Mouse (Mus musculus): ENCODE data around the gene Znrf3. TPM values are rescaled to one million over a fixed set of nuclear protein-coding genes. Genes with fewer than 3 reads are reported as not detected.
"Not testable (repeated sequence)": the region's sequence is repeated elsewhere in the genome, so short reads cannot be mapped to it uniquely, and the experiment has no call there.

Gene Znrf3
- polyA plus RNA-seq (2012; ENCODE audit: insufficient read depth, insufficient read length, missing spikeins), result 2.2 and 2.4 TPM in 2 replicates

DNA sequence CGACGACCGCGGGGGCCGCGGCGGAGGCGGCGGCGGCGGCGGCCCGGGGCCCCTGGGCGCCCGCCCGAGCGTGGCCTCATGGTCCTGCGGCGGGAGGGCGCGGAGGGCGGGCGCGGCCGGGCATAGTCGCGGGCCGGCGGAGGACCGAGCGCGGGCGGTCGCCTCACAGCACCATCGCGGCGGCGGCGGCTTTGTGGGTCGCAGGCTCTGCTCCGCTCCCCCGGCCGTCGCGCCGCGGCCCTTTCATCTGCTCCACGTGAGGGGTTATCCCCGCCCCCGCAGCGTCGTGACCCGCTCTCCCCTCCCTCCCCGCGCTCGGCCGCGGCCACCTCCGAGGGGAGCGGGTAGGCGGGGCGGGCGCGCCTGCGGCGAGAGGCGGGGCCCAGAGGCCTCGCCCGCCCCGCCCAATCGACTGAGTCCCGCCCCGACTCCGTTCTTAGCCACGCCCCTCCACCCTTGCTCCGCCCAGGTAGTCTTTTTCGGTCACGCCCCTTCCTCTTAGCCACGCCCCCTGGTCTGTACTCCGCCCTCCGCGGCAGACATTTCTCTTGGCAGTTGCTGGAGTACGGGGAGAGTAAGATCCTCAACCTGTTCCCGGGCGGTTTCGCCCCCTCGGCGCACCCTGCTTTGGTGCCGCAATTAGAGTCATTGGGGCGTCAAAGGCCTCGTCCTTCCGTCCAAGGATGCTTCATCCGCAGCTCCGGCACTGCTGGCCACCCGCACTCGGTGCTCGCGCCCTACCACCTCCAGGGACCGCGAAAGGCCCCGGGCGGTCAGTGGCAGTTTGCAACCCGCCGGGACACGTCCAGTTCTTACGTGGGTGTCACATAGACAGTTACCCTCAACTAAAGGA, at the start of gene Znrf3:
Gene Znrf3, minus strand, starts transcription at position 249 of the 853 bp plus-strand sequence.
- TF ChIP-seq POLR2A (IDR thresholded peaks at IDR 0.05; ENCODE audit: borderline replicate concordance, low read depth, low read length), result no peak; the same call in 1 of the 2 replicates
- TF ChIP-seq CTCF (IDR thresholded peaks at IDR 0.05; ENCODE audit: low read depth, low read length), result no peak
- H3K27ac ChIP-seq (ENCODE audit: insufficient read depth, low read depth, low read length), result peak within 1 kb of the TSS; percentile 94
- H3K4me1 ChIP-seq (ENCODE audit: control insufficient read depth, insufficient read depth, low read length), result peaks cover 19% of the 10 kb centered on the region
- H3K4me3 ChIP-seq (ENCODE audit: insufficient read depth, low read length), result peak within 1 kb of the TSS; percentile 90

DNA sequence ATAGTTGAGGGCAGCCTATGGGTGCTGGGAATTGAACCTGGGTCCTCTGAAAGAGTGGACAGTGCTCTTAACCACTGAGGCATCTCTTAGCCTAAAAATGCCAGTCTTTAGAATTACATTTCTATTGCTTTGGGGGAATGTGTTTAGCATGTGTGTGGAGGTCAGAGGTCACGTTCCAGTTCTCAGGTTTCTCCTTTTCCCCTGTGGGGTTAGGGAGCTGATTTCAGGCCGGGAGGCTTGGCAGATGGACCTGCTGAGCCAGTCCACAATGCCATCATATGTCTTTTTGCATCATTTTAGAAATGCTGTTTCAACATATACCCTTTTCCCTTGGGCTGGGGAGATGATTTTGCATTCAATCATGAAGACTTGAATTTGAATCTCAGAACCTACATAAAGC, 49.2 kb upstream of the Znrf3 start:
- no peak overlapping the region for H3K4me3 ChIP-seq (ENCODE audit: insufficient read depth, low read length)
- no peak overlapping the region for H3K27ac ChIP-seq (ENCODE audit: insufficient read depth, low read depth, low read length)
- TF ChIP-seq CTCF (IDR thresholded peaks at IDR 0.05; ENCODE audit: low read depth, low read length) (no peak), POLR2A (IDR thresholded peaks at IDR 0.05; ENCODE audit: borderline replicate concordance, low read depth, low read length) (no peak)
- H3K4me1 ChIP-seq (ENCODE audit: control insufficient read depth, insufficient read depth, low read length), result peaks cover 5% of the 10 kb centered on the region; the same call in 1 of the 2 replicates

DNA sequence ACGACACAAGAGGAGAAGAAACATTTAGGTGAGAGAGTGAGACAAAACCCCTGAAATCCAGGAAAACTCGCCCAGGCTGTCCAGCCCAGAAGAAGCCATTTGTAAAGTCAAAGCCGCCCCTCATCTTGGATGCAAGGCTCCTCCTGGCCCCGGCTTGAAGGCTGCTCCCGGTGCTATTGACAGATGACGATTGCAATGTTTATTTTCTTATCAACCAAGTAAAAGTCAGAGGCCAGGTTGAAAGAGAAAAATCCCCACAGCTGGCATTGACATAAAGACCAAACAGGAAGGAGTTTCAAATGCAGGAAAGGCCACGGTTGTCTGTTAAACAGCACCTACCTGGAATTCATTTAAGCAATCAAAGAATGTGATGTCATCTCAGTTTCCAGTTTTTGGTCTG, 47.3 kb upstream of the Znrf3 start:
- TF ChIP-seq CTCF (IDR thresholded peaks at IDR 0.05; ENCODE audit: low read depth, low read length) (no peak), POLR2A (IDR thresholded peaks at IDR 0.05; ENCODE audit: borderline replicate concordance, low read depth, low read length) (no peak)
- Histone ChIP-seq H3K27ac (ENCODE audit: insufficient read depth, low read depth, low read length) (no peak overlapping the region), H3K4me3 (ENCODE audit: insufficient read depth, low read length) (no peak overlapping the region), H3K4me1 (ENCODE audit: control insufficient read depth, insufficient read depth, low read length) (peaks cover 4% of the 10 kb centered on the region)

DNA sequence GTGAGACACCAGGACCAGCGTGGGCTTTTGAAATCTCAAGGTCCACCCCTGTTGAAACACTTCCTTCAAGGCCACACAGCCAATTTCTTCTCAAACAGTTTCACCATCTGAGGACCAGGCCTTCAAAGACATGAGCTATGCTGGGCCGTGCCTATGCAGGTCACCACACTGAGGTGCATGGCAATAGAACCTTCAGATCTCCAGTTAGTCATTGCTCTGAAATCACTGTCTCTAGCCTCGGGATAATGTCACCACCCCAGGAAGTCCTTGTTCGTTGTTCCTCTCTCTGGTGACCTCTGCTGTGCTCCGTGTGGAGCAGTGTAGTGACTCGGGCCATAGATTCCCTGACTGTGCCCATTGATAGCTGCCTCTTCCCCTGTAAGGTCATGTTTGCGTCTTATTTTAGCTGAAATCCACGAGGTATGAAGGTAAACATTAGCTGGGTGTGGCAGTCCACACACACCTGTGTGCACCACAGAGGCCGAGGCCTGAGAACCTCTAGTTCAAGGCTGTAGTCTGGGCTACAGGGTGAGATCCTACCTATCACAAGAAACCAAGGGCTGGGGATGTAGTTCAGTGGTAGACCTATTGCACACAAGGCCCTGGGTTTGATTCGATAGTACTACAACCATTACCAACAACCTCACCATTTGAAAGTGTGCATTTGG, 46.5 kb upstream of the Znrf3 start:
- Histone ChIP-seq H3K4me1 (ENCODE audit: control insufficient read depth, insufficient read depth, low read length) (peaks cover 7% of the 10 kb centered on the region), H3K27ac (ENCODE audit: insufficient read depth, low read depth, low read length) (no peak overlapping the region), H3K4me3 (ENCODE audit: insufficient read depth, low read length) (no peak overlapping the region)
- TF ChIP-seq CTCF (IDR thresholded peaks at IDR 0.05; ENCODE audit: low read depth, low read length), result no peak
- TF ChIP-seq POLR2A (IDR thresholded peaks at IDR 0.05; ENCODE audit: borderline replicate concordance, low read depth, low read length), result no peak

DNA sequence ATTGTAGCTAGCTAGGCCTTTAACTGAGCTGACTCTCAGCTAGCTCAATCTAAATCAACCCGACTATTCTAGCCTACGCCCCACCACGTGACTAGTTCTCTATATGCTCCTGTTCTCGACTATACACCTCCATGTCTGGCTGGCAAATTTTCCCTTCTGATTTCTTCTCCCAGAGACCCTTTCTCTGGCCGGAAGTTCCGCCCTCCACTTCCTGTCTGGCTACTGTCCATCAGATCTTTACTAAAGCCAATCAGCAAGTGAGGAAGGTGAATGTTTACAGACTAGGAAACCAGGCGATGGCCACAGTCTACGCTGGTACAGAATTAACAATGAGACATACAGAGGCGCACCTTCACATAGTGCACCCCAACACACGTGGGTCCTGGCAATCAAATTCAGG, 44.8 kb upstream of the Znrf3 start:
- H3K4me3 ChIP-seq (ENCODE audit: insufficient read depth, low read length); H3K4me1 ChIP-seq (ENCODE audit: control insufficient read depth, insufficient read depth, low read length); H3K27ac ChIP-seq (ENCODE audit: insufficient read depth, low read depth, low read length): not testable (repeated sequence)

DNA sequence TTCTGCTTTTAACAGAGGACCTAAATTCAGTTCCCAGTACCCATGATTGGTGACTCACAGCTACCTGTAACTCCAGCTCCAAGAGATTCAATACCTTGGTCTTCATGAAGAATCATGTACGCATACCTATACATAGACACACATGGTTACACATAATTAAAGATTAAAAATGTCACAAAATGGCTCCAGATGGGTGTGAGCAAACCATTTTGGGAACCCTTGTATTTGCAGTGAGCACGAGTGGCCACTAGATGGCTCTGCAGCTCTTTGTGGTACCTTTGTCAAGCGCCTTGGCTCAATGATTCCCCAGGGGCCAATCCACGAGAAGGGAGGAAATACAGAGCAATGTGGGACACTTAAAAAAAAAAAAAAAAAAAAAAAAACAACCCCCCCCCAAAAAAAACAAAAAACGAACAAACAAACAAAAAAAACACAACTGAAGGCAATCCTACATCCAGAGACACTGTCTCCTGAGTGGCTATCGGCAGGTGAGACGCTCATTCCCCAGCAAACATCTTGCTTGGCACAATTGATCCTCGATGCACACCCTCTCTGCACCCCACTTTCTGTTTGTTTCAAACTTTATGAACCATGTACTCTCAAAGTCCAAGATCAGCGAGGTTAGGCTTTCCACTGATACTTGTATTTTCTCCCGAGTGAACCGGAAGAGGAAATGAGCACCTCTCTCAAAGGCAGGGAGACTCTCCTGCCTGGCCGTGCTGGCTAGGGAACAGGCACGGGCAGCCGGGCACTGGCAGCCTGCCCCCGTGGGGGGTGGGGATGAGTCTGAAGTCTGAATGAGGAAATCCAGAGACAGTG, 40.8 kb upstream of the Znrf3 start:
- Histone ChIP-seq H3K27ac (ENCODE audit: insufficient read depth, low read depth, low read length) (peak overlapping the region; percentile 23), H3K4me3 (ENCODE audit: insufficient read depth, low read length) (peak overlapping the region; percentile 64), H3K4me1 (ENCODE audit: control insufficient read depth, insufficient read depth, low read length) (peaks cover 5% of the 10 kb centered on the region)
- TF ChIP-seq POLR2A (IDR thresholded peaks at IDR 0.05; ENCODE audit: borderline replicate concordance, low read depth, low read length), result no peak
- TF ChIP-seq CTCF (IDR thresholded peaks at IDR 0.05; ENCODE audit: low read depth, low read length), result peak; percentile 80

DNA sequence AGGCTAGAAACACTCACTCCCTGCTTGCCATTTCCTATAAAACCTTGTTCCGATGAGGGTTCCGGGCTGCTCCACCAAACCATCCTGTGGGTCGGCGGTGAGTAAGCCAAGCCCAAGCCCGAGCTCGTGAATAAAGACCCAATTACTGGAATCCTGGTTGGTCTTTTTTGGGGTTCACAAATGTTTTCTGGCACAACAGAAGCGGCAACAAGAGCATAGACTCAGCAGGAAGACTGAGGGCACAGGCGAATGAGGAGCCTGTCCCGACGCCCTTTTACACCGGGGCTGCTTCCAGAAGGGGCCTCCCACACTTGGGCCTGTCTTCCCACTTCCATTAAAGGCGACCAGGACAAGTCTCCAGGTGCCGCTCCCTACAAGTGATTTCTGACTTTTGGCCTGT, 37.9 kb upstream of the Znrf3 start:
- H3K27ac ChIP-seq (ENCODE audit: insufficient read depth, low read depth, low read length), result no peak overlapping the region
- no peak overlapping the region for H3K4me3 ChIP-seq (ENCODE audit: insufficient read depth, low read length)
- peaks cover 5% of the 10 kb centered on the region for H3K4me1 ChIP-seq (ENCODE audit: control insufficient read depth, insufficient read depth, low read length)
- no peak for TF ChIP-seq POLR2A (IDR thresholded peaks at IDR 0.05; ENCODE audit: borderline replicate concordance, low read depth, low read length)
- no peak for TF ChIP-seq CTCF (IDR thresholded peaks at IDR 0.05; ENCODE audit: low read depth, low read length)

DNA sequence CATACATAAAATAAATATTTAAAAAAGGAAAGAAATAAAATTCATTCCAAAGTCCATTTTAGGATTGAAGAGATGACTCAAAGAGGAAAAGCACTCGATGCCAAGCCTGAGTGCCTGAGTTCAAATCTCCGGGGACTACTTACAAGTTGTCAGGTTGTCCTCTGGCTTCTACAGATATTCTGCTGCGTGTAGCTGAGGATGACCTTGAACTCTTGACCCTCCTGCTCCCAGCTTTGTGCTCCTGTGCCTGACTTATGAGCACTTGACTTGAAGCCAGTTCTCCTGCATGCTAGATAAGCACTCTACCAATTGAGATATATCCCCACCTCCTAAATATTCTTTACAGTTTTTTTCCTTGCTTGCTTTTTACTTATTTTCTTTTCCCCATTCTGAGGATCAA, 34.2 kb upstream of the Znrf3 start:
- Histone ChIP-seq H3K27ac (ENCODE audit: insufficient read depth, low read depth, low read length) (no peak overlapping the region), H3K4me3 (ENCODE audit: insufficient read depth, low read length) (no peak overlapping the region), H3K4me1 (ENCODE audit: control insufficient read depth, insufficient read depth, low read length) (no peaks in the 10 kb centered on the region)
- TF ChIP-seq CTCF (IDR thresholded peaks at IDR 0.05; ENCODE audit: low read depth, low read length), result no peak
- no peak for TF ChIP-seq POLR2A (IDR thresholded peaks at IDR 0.05; ENCODE audit: borderline replicate concordance, low read depth, low read length)

DNA sequence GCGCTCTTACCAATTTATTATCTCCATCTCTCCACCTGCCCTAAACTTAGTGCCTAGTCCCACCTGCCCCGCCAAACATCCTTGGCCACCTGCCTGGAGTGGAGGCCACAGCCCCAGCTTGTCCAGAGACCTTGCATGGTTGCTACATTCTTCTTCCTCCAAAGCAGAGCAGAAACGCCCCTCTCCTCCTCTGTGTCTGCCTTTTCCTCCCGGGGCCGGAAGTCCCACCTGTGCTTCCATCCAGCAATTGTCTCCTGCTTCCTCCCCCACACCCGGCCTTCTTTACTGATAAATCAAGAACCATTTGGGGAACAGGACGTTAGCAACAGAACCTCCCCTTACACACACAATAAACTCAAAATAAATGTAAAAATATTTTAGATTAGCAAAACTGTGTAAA, 33.5 kb upstream of the Znrf3 start:
- Histone ChIP-seq H3K4me1 (ENCODE audit: control insufficient read depth, insufficient read depth, low read length) (no peaks in the 10 kb centered on the region), H3K27ac (ENCODE audit: insufficient read depth, low read depth, low read length) (no peak overlapping the region), H3K4me3 (ENCODE audit: insufficient read depth, low read length) (no peak overlapping the region)
- TF ChIP-seq POLR2A (IDR thresholded peaks at IDR 0.05; ENCODE audit: borderline replicate concordance, low read depth, low read length), result no peak
- TF ChIP-seq CTCF (IDR thresholded peaks at IDR 0.05; ENCODE audit: low read depth, low read length), result no peak
